Mouse (Mus musculus): ENCODE measurements around the gene Olfr644.

Olfr644 gene

GRCm38 (mm10) chr7:104071769-104072168, at the start of gene Olfr644:
Gene Olfr644 (minus strand): TSS chr7:104071869.
- no peak for DNase-seq (ENCODE audit: low spot score)

- no peak for DNase-seq (ENCODE audit: low spot score)
Measured at GRCm38 (mm10) chr7:104104757-104104972, 33.0 kb upstream of the Olfr644 start, which contains the start of gene Olfr646. Gene Olfr646 (plus strand): TSS chr7:104104873.

- no peak for DNase-seq (ENCODE audit: low spot score)
Measured at GRCm38 (mm10) chr7:104103913-104104756, 32.5 kb upstream of the Olfr644 start.

GRCm38 (mm10) chr7:104085365-104085764, 13.7 kb upstream of the Olfr644 start, which contains the start of gene Olfr645:
Gene Olfr645 (minus strand): TSS chr7:104085465.
- no peak for DNase-seq (ENCODE audit: low spot score)

GRCm38 (mm10) chr7:104061345-104061744, 10.3 kb downstream of the Olfr644 start, which contains the start of gene 4930516K23Rik:
Gene 4930516K23Rik (minus strand): TSS chr7:104061445.
- DNase-seq (ENCODE audit: low spot score): no peak

- no peak for DNase-seq (ENCODE audit: low spot score)
Measured at GRCm38 (mm10) chr7:104059215-104059614, 12.5 kb downstream of the Olfr644 start.

- DNase-seq (ENCODE audit: low spot score): no peak
Measured at GRCm38 (mm10) chr7:104052566-104052965, 19.1 kb downstream of the Olfr644 start, which contains the start of gene Olfr642. Gene Olfr642 (minus strand): TSS chr7:104052666.

- DNase-seq (ENCODE audit: low spot score): no peak
Measured at GRCm38 (mm10) chr7:104050745-104051144, 20.9 kb downstream of the Olfr644 start.

- DNase-seq (ENCODE audit: low spot score): no peak
Measured at GRCm38 (mm10) chr7:104035145-104035544, 36.5 kb downstream of the Olfr644 start, which contains the start of gene Olfr641. Gene Olfr641 (plus strand): TSS chr7:104035445.

GRCm38 (mm10) chr7:104026978-104027377, 44.7 kb downstream of the Olfr644 start:
- no peak for DNase-seq (ENCODE audit: low spot score)

- no peak for DNase-seq (ENCODE audit: low spot score)
Measured at GRCm38 (mm10) chr7:104025473-104025872, 46.2 kb downstream of the Olfr644 start, which contains the start of gene Olfr640. Gene Olfr640 (minus strand): TSS chr7:104025573.

GRCm38 (mm10) chr7:104021651-104022050, 50.0 kb downstream of the Olfr644 start:
- no peak for DNase-seq (ENCODE audit: low spot score)

GRCm38 (mm10) chr7:104018953-104019352, 52.7 kb downstream of the Olfr644 start:
- no peak for DNase-seq (ENCODE audit: low spot score)

- no peak for DNase-seq (ENCODE audit: low spot score)
Measured at GRCm38 (mm10) chr7:104017203-104017602, 54.5 kb downstream of the Olfr644 start, which contains the start of gene Olfr639. Gene Olfr639 (minus strand): TSS chr7:104017303.

Measured in T-cell, adult 2 months (primary cell).